Mouse (Mus musculus) T-cell, adult 2 months (primary cell): ENCODE results near the gene Tcam1.

ENCODE experiments used
- DNase-seq: peaks from one replicate; pipeline ENCODE4 v3.0.0; 2022; ENCODE audit warnings: low spot score

Gene Tcam1

GRCm38 (mm10) chr11:106276454-106276853 is at the start of gene Tcam1:
TSS of gene Tcam1 (plus strand) at chr11:106276672.
- DNase-seq, result peak; percentile 95

- DNase-seq, result peak; percentile 27
Measured at GRCm38 (mm10) chr11:106233978-106234377, 42.5 kb upstream of the Tcam1 start.

GRCm38 (mm10) chr11:106246834-106247233 is 29.6 kb upstream of the Tcam1 start:
- DNase-seq, result peak; percentile 40

- DNase-seq, result no peak
Measured at GRCm38 (mm10) chr11:106249326-106249725, 27.1 kb upstream of the Tcam1 start.

GRCm38 (mm10) chr11:106254767-106255166 is 21.7 kb upstream of the Tcam1 start:
- DNase-seq, result no peak

- no peak for DNase-seq
Measured at GRCm38 (mm10) chr11:106255174-106255573, 21.3 kb upstream of the Tcam1 start.

- peak; percentile 97 for DNase-seq
Measured at GRCm38 (mm10) chr11:106255685-106256451, 20.6 kb upstream of the Tcam1 start, which contains the start of the genes Ftsj3 and Psmc5. TSS of gene Ftsj3 (minus strand) at chr11:106256079. TSS of gene Psmc5 (plus strand) at chr11:106256154.

GRCm38 (mm10) chr11:106256775-106257174 is 19.7 kb upstream of the Tcam1 start:
- DNase-seq, result no peak

GRCm38 (mm10) chr11:106260826-106261450 is 15.5 kb upstream of the Tcam1 start:
- no peak for DNase-seq

GRCm38 (mm10) chr11:106263963-106264362 is 12.5 kb upstream of the Tcam1 start:
- no peak for DNase-seq

- DNase-seq, result no peak
Measured at GRCm38 (mm10) chr11:106264988-106265387, 11.5 kb upstream of the Tcam1 start.

GRCm38 (mm10) chr11:106265570-106265969 is 10.9 kb upstream of the Tcam1 start:
- DNase-seq, result no peak

- DNase-seq, result no peak
Measured at GRCm38 (mm10) chr11:106266431-106266830, 10.0 kb upstream of the Tcam1 start.

GRCm38 (mm10) chr11:106267311-106267852 is 9.1 kb upstream of the Tcam1 start:
- no peak for DNase-seq

GRCm38 (mm10) chr11:106267871-106268270 is 8.6 kb upstream of the Tcam1 start:
- no peak for DNase-seq

- DNase-seq, result no peak
Measured at GRCm38 (mm10) chr11:106268326-106269059, 8.0 kb upstream of the Tcam1 start.

- DNase-seq, result peak; percentile 50
Measured at GRCm38 (mm10) chr11:106269060-106269431, 7.4 kb upstream of the Tcam1 start.

GRCm38 (mm10) chr11:106271131-106271793 is 5.2 kb upstream of the Tcam1 start:
- DNase-seq, result no peak

GRCm38 (mm10) chr11:106271794-106272643 is 4.5 kb upstream of the Tcam1 start:
- DNase-seq, result no peak

- DNase-seq, result peak; percentile 96
Measured at GRCm38 (mm10) chr11:106272644-106273310, 3.7 kb upstream of the Tcam1 start, which contains the start of gene Smarcd2. TSS of gene Smarcd2 (minus strand) at chr11:106272972.
